14 mouse cellular contexts compared by ENCODE assay signal in the genomic region with DNA sequence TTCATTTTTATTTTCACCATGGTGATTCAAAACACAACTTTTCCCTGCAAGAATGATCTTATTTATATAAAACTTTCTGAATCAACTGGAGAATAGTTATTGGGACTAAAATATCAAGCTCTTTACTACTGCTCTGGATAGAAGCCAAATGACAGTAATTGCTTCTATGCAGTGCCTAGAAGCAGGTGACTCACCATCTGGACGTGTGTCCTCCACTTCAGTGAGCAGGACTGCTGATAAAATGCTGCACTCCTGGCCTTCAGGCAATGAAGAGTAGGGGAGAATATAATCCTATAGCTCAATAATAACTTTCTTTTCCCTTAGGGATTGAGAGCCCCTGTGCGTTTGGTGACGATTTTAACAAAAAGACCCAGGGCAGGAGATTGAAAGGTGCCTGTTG.
DNase-seq lines count a peak whose midpoint lies in the region.
"Had no signal": no experiment of that assay in that cellular context is flagged by ENCODE, and none has a peak within 500 bp of the region (broad histone marks: within the 10 kb centered on the region; RNA-seq: fewer than 3 reads in every experiment).

No protein-coding gene starts in this region.

- DNase-seq in cerebellum, adult 18-20 months = peak; percentile 5 to 13
- DNase-seq in cerebellum, postnatal 4 days (ENCODE audit: low spot score in 2 of 2) = no peak
- DNase-seq in Muller cell, postnatal 12 days (ENCODE audit: inconsistent ontology term) = peak; percentile 29
- DNase-seq in adrenal gland, postnatal 25 days = peak; percentile 5
- peak; percentile 38 to 54 for DNase-seq in cerebellum, postnatal 10 days
- no peak for DNase-seq in c-Kit-positive CD71-positive TER-119-positive erythroid progenitor cells, embryonic 14.5 days (ENCODE audit: low spot score)
- DNase-seq in gastrocnemius, adult 8-10 months (ENCODE audit: low spot score in 2 of 2) = no peak
- DNase-seq: heart, postnatal 10 days; kidney, adult 9 months; kidney, postnatal 25 days; liver, postnatal 0 days; lung, postnatal 10 days; right cerebral cortex, postnatal 4 days; thymus, adult 2 months had no signal

Comparison
In these comparisons a context has a peak if more than half of its experiments do, and no peak if none do; other contexts are left out.
1. DNase-seq: peak in cerebellum, adult 18-20 months (2 of 2), Muller cell, postnatal 12 days (single experiment), adrenal gland, postnatal 25 days (single experiment) and cerebellum, postnatal 10 days (2 of 2); none in cerebellum, postnatal 4 days (0 of 2), c-Kit-positive CD71-positive TER-119-positive erythroid progenitor cells, embryonic 14.5 days (single experiment) and gastrocnemius, adult 8-10 months (0 of 2).